Mouse (Mus musculus): ENCODE results near the gene Svip. TPM values are rescaled to one million over a fixed set of nuclear protein-coding genes. Genes with fewer than 3 reads are reported as not detected.

The Svip gene
- total RNA-seq, 4 experiments from 2014 or later: 22.3 to 27.3 (median 24.6) TPM

GRCm38 (mm10) chr7:51962219-51962952 lies 43.4 kb downstream of the Svip start:
- no peak for DNase-seq (ENCODE audit: low spot score in 2 of 2)

DNA sequence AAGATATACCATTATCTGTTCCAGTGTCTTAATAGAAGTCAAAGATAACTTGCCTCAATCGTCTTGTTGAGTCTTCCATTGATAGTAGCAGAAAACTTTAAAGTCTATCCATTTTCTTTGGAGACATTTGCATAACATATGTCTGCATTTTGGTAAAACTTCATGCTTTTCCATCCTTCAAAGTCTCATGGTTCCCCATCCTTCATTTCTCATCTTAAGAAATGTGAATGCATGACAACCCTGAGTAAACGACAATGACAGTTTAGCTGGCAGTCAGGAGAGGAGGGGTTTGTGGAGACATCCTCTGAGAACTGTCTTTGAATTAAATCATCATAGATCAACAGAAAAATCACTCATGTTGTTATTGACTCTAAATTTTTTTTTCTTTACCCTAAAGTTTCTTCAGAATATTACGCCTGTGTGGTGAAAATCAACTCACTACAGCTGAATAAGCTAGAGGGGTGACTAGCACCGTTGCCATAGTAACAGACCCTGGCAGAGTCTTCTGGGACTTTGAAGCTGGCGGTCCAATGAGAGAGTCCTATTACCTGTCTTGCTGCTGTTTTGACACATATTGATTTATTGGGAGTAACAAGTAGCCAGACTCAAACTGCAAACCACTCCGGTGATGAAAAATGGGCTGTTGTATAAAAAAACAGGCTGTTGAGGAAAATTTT lies 45.0 kb downstream of the Svip start:
- no peak for DNase-seq (ENCODE audit: low spot score in 2 of 2)

GRCm38 (mm10) chr7:51957766-51958165 lies 48.1 kb downstream of the Svip start:
- no peak for DNase-seq (ENCODE audit: low spot score in 2 of 2)

GRCm38 (mm10) chr7:51955424-51956041 lies 50.3 kb downstream of the Svip start:
- no peak for DNase-seq (ENCODE audit: low spot score in 2 of 2)

Other genes with a start within 250 kb of the Svip start
- 1 to 10 TPM; 3.0 to 5.3 (median 3.2) TPM for gene Gas2, start 144.0 kb downstream of the Svip start, total RNA-seq (2022)
- 1 to 10 TPM in 3 of 4 experiments, under 1 TPM in 1; 0.89 to 2.2 (median 1.4) TPM for gene Fancf, start 143.8 kb downstream of the Svip start, total RNA-seq (2022)
- not detected for gene 1700015G11Rik, start 9.7 kb upstream of the Svip start, total RNA-seq (2022)

Measured in gastrocnemius, adult 8-10 months (tissue).